8 mouse cellular contexts compared by ENCODE assay signal in the genomic region with DNA sequence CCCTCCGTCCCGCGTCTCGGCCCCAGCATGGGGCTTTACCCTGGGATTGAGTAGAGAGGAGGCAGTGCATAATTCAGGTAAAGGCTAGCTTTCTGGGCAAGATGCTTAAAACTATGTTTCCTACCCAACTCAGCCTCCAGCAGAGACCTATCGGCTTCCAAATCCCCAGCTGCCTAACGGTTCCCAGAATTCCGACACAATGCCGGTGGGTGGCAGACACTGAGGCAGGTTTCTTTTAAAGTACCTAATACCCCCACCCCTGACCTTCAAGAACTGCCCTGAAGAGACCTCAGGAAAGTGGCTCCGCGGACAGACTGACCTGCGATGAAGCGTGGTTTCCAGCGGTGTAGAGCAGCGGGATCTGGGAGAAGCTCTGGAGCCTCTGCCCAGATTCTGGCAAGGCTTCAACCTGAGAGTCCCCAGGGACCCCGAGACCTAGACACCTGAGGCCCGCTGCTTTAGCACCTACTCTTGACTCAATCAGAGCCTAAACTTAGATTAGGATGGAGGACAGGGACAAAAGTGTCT. TPM values are rescaled to one million over a fixed set of nuclear protein-coding genes. Genes with fewer than 3 reads are reported as not detected.
DNase-seq lines count a peak whose midpoint lies in the region; ATAC-seq and TF ChIP-seq lines count a peak whose summit lies in the region.

No protein-coding gene starts in this region.

- no peak for ATAC-seq in heart, postnatal 0 days (ENCODE audit: insufficient read depth, low read depth)
- ATAC-seq in midbrain, embryonic 11.5 days (ENCODE audit: low FRiP score), result peak; percentile 1; the same call in 1 of the 2 replicates

- peak overlapping the region; percentile 52 for H3K4me3 ChIP-seq in heart, postnatal 0 days (ENCODE audit: low read depth, low read length)
- H3K4me3 ChIP-seq in midbrain, embryonic 11.5 days (ENCODE audit: low read depth, low read length), result peak overlapping the region; percentile 38

- peaks cover 77% of the 10 kb centered on the region for H3K27me3 ChIP-seq in heart, postnatal 0 days (ENCODE audit: control insufficient read depth, insufficient read depth, low read length)
- peaks cover 56% of the 10 kb centered on the region for H3K27me3 ChIP-seq in midbrain, embryonic 11.5 days (ENCODE audit: control insufficient read depth, insufficient read depth, low read length)

- 2% methylated on average over 16 of the region's 16 CpGs for WGBS in heart, postnatal 0 days
- WGBS in midbrain, embryonic 11.5 days, result 0% methylated on average over 16 of the region's 16 CpGs

- H3K36me3 ChIP-seq in heart, postnatal 0 days (replicated peaks; ENCODE audit: control insufficient read depth, insufficient read depth, low read length), result no peaks in the 10 kb centered on the region
- H3K36me3 ChIP-seq in midbrain, embryonic 11.5 days (ENCODE audit: control insufficient read depth, insufficient read depth, low read length), result no peaks in the 10 kb centered on the region

- no peaks in the 10 kb centered on the region for H3K9me3 ChIP-seq in heart, postnatal 0 days (replicated peaks; ENCODE audit: control insufficient read depth, low read length)
- peaks cover 4% of the 10 kb centered on the region; the same call in 1 of the 2 replicates for H3K9me3 ChIP-seq in midbrain, embryonic 11.5 days (ENCODE audit: control insufficient read depth, low read length)

- H3K4me2 ChIP-seq in heart, postnatal 0 days (ENCODE audit: low read depth, low read length), result peak overlapping the region; percentile 92
- H3K4me2 ChIP-seq in midbrain, embryonic 11.5 days, result peak overlapping the region; percentile 87

- DNase-seq in cerebellum, postnatal 10 days, result peak; percentile 23 to 48
- DNase-seq in cerebellum, adult 11-12 months, result no peak
- peak; percentile 6 for DNase-seq in ZHBTc4 (ENCODE audit: low read depth, low spot score)
- no peak for DNase-seq in heart, postnatal 0 days (ENCODE audit: low spot score)
- DNase-seq in midbrain, embryonic 11.5 days (ENCODE audit: low spot score, missing footprints), result peak; percentile 96
- DNase-seq in Muller cell, postnatal 12 days (ENCODE audit: inconsistent ontology term), result no peak
- DNase-seq in B cell, adult 2 months, result no peak
- no peak for DNase-seq in thymus, postnatal 0 days (ENCODE audit: low spot score)

- no peak overlapping the region for H3K9ac ChIP-seq in heart, postnatal 0 days (replicated peaks; ENCODE audit: low read depth, low read length)
- no peak overlapping the region; the same call in 1 of the 2 replicates for H3K9ac ChIP-seq in midbrain, embryonic 11.5 days (ENCODE audit: low read length)

- no peak overlapping the region for H3K27ac ChIP-seq in heart, postnatal 0 days (ENCODE audit: low read depth)
- H3K27ac ChIP-seq in midbrain, embryonic 11.5 days (ENCODE audit: low read depth, low read length), result no peak overlapping the region

- no peak for TF ChIP-seq EP300 in heart, postnatal 0 days (IDR thresholded peaks at IDR 0.05; ENCODE audit: low read depth)

- no peak for TF ChIP-seq CTCF in heart, postnatal 0 days (IDR thresholded peaks at IDR 0.05; ENCODE audit: low read depth)

- peaks cover 16% of the 10 kb centered on the region for H3K4me1 ChIP-seq in heart, postnatal 0 days (ENCODE audit: control insufficient read depth, insufficient read depth)
- H3K4me1 ChIP-seq in midbrain, embryonic 11.5 days (ENCODE audit: control insufficient read depth, insufficient read depth, low read length), result peaks cover 19% of the 10 kb centered on the region

RNA-seq across cellular contexts. Expression of a gene that starts 0.4 kb away (rescaled TPM):
- 4.4 and 12.5 TPM in 2 replicates for total RNA-seq in heart, postnatal 0 days (2014; rRNA removed; ENCODE audit: low replicate concordance)
- polyA plus RNA-seq in heart, postnatal 0 days (2015; fragmentation: Nextera tagmentation; extraction: Ambion mirVana), result 2.0 and 2.4 TPM in 2 replicates
- polyA plus RNA-seq in midbrain, embryonic 11.5 days (2014; fragmentation: Nextera tagmentation; extraction: Ambion mirVana), result 1.9 and 2.7 TPM in 2 replicates
- 2.7 and 2.9 TPM in 2 replicates for polyA plus RNA-seq in thymus, postnatal 0 days (2015; fragmentation: Nextera tagmentation; extraction: Ambion mirVana)

Comparison
In these comparisons a context has a peak if more than half of its experiments do, and no peak if none do; other contexts are left out.
1. DNase-seq: peak in cerebellum, postnatal 10 days (2 of 2), ZHBTc4 (single experiment) and midbrain, embryonic 11.5 days (single experiment); none in cerebellum, adult 11-12 months (single experiment), heart, postnatal 0 days (single experiment), Muller cell, postnatal 12 days (single experiment), B cell, adult 2 months (0 of 2) and thymus, postnatal 0 days (single experiment).